Mouse (Mus musculus): Measurements from ENCODE around the gene Ikbip. TPM values are rescaled to one million over a fixed set of nuclear protein-coding genes. Genes with fewer than 3 reads are reported as not detected.
A peak's percentile ranks its signal among the peaks of the same experiment; 100 is the strongest.

The Ikbip gene
- total and polyA plus RNA-seq, 3 experiments: 9.9 to 12.3 TPM; not detected in 1

DNA sequence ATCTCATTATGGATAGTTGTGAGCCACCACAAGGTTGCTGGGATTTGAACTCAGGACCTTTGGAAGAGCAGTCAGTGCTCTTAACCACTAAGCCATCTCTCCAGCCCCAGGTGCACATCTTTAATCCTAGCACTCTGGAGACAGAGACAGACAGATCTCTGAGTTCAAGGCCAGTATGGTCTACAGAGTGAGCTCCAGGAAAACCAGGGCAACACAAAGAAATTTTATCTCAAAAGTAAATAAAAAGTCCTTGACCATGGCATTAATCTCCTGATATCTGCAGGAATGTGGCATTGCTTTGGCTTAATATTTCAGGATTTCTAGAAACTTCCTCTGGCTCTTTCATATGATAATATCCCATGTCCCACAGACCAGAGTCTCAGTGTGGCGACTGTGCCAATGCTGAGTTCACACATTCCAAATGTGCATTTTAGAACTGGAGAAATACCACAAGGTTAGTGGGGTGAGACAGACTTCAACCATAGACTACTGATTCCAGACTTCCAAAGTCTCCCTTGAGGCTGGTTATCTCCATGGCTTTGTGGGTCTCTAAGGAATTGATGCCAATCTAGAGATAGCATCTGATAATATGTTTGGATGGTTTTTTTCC lies 45.9 kb downstream of the Ikbip start:
- H3K9me3 ChIP-seq (replicated peaks; ENCODE audit: insufficient read depth, low read length): no peaks in the 10 kb centered on the region
- no peak overlapping the region for H3K4me3 ChIP-seq (ENCODE audit: control insufficient read depth in 1 of 2, insufficient read depth in 1 of 2, low read depth in 2 of 2, low read length in 2 of 2)
- H3K27me3 ChIP-seq (ENCODE audit: control insufficient read depth in 1 of 2, insufficient read depth in 2 of 2, low read length in 2 of 2): no peaks in the 10 kb centered on the region
- H3K4me1 ChIP-seq (ENCODE audit: control insufficient read depth in 1 of 2, insufficient read depth in 2 of 2, low read length in 2 of 2): peaks cover 4 to 10% of the 10 kb centered on the region in 2 experiments; a peak in 3 of 4 replicates
- no peak overlapping the region for H3K27ac ChIP-seq (ENCODE audit: control insufficient read depth, low read depth, low read length)
- TF ChIP-seq TBP (IDR thresholded peaks at IDR 0.05; ENCODE audit: low read depth, low read length): peak; percentile 89
- TF ChIP-seq MXI1 (IDR thresholded peaks at IDR 0.05; ENCODE audit: low read depth, low read length): no peak
- H3K9ac ChIP-seq (ENCODE audit: control insufficient read depth, low read depth, low read length, poor library complexity, severe bottlenecking): no peak overlapping the region
- peaks cover 1% of the 10 kb centered on the region for H3K79me2 ChIP-seq (ENCODE audit: control insufficient read depth, insufficient read depth, low read length, poor library complexity)
- peaks cover 0 to 10% of the 10 kb centered on the region in 2 experiments; a peak in 2 of 4 replicates for H3K36me3 ChIP-seq (ENCODE audit: control insufficient read depth in 1 of 2, insufficient read depth in 2 of 2, low read length in 2 of 2)
- no peak for DNase-seq (ENCODE audit: low read depth, low spot score)

DNA sequence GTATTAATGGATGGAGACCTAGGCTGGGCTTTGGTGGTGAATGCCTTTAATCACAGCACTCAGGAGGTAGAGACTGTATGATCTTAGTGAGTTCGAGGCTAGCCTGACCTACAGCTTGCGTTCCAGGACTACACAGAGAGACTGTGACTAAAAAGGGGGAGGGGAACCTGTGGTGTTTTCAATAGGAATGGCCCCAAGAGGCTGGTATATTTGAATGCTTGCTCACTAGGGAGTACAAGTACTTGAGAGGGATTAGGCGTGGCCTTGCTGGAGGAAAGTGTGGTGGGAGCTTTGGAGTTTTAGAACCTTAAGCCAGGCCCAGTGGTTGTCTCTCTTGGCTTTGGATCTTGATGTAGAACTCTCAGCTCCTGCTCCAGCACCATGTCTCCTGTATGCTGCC lies 48.1 kb downstream of the Ikbip start:
- Histone ChIP-seq H3K27me3 (ENCODE audit: control insufficient read depth in 1 of 2, insufficient read depth in 2 of 2, low read length in 2 of 2) (no peaks in the 10 kb centered on the region), H3K9ac (ENCODE audit: control insufficient read depth, low read depth, low read length, poor library complexity, severe bottlenecking) (no peak overlapping the region), H3K4me1 (ENCODE audit: control insufficient read depth in 1 of 2, insufficient read depth in 2 of 2, low read length in 2 of 2) (peaks cover 4 to 10% of the 10 kb centered on the region in 2 experiments; a peak in 3 of 4 replicates), H3K4me3 (ENCODE audit: control insufficient read depth in 1 of 2, insufficient read depth in 1 of 2, low read depth in 2 of 2, low read length in 2 of 2) (no peak overlapping the region), H3K9me3 (replicated peaks; ENCODE audit: insufficient read depth, low read length) (no peaks in the 10 kb centered on the region), H3K79me2 (ENCODE audit: control insufficient read depth, insufficient read depth, low read length, poor library complexity) (no peaks in the 10 kb centered on the region), H3K36me3 (ENCODE audit: control insufficient read depth in 1 of 2, insufficient read depth in 2 of 2, low read length in 2 of 2) (peaks cover 0 to 10% of the 10 kb centered on the region in 2 experiments; a peak in 2 of 4 replicates), H3K27ac (ENCODE audit: control insufficient read depth, low read depth, low read length) (no peak overlapping the region)
- DNase-seq (ENCODE audit: low read depth, low spot score): no peak
- no peak for TF ChIP-seq POLR2AphosphoS5 (IDR thresholded peaks at IDR 0.05; ENCODE audit: borderline replicate concordance, low read depth, low read length)
- no peak for TF ChIP-seq ZMIZ1 (IDR thresholded peaks at IDR 0.05; ENCODE audit: low read depth, low read length)
- TF ChIP-seq ELF1 (IDR thresholded peaks at IDR 0.05; ENCODE audit: low read depth, low read length): no peak
- no peak for TF ChIP-seq GATA1 (IDR thresholded peaks at IDR 0.05; ENCODE audit: low read depth, low read length)
- no peak for TF ChIP-seq POLR2AphosphoS2 (IDR thresholded peaks at IDR 0.05; ENCODE audit: low read length)
- TF ChIP-seq JUND (IDR thresholded peaks at IDR 0.05; ENCODE audit: low read depth, low read length): no peak
- no peak for TF ChIP-seq ZNF384 (IDR thresholded peaks at IDR 0.05; ENCODE audit: low read depth, low read length)
- TF ChIP-seq SIN3A (IDR thresholded peaks at IDR 0.05; ENCODE audit: low read length): no peak
- no peak for TF ChIP-seq GABPA (IDR thresholded peaks at IDR 0.05; ENCODE audit: low read depth, low read length)
- no peak for TF ChIP-seq MEF2A (IDR thresholded peaks at IDR 0.05; ENCODE audit: extremely low read depth, insufficient replicate concordance, low read depth, low read length, poor library complexity, severe bottlenecking)
- TF ChIP-seq KAT2A (conservative IDR thresholded peaks at IDR 0.05; ENCODE audit: low read depth, low read length): no peak
- no peak for TF ChIP-seq BHLHE40 (IDR thresholded peaks at IDR 0.05; ENCODE audit: borderline replicate concordance, low read depth, low read length)

DNA sequence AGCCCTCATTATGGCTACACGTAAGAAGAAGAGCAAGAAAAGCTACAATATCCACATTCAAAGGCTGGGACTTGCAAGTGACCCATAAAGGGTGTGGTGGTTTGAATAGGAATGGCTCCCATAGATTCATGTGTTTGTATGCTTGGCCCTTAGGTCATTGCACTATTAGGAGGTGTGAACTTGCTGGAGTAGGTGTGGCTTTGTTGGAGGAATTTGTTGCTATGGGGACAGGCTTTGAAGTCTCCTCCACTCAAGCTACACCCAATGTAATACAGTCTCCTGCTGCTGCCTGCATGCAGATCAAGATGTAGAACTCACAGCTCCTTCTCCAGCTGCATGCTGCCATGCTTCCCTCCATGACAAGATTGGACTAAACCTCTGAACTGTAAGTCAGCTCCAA lies 48.8 kb downstream of the Ikbip start:
- Histone ChIP-seq H3K27me3 (ENCODE audit: control insufficient read depth in 1 of 2, insufficient read depth in 2 of 2, low read length in 2 of 2) (no peaks in the 10 kb centered on the region), H3K36me3 (ENCODE audit: control insufficient read depth in 1 of 2, insufficient read depth in 2 of 2, low read length in 2 of 2) (peaks cover 0 to 10% of the 10 kb centered on the region in 2 experiments; a peak in 2 of 4 replicates), H3K9me3 (replicated peaks; ENCODE audit: insufficient read depth, low read length) (no peaks in the 10 kb centered on the region), H3K4me1 (ENCODE audit: control insufficient read depth in 1 of 2, insufficient read depth in 2 of 2, low read length in 2 of 2) (peaks cover 4 to 10% of the 10 kb centered on the region in 2 experiments; a peak in 3 of 4 replicates), H3K9ac (ENCODE audit: control insufficient read depth, low read depth, low read length, poor library complexity, severe bottlenecking) (no peak overlapping the region), H3K27ac (ENCODE audit: control insufficient read depth, low read depth, low read length) (no peak overlapping the region), H3K4me3 (ENCODE audit: control insufficient read depth in 1 of 2, insufficient read depth in 1 of 2, low read depth in 2 of 2, low read length in 2 of 2) (no peak overlapping the region), H3K79me2 (ENCODE audit: control insufficient read depth, insufficient read depth, low read length, poor library complexity) (no peaks in the 10 kb centered on the region)
- DNase-seq (ENCODE audit: low read depth, low spot score): no peak
- TF ChIP-seq NRF1 (IDR thresholded peaks at IDR 0.05; ENCODE audit: insufficient read depth, low read depth, low read length, poor library complexity, severe bottlenecking) (no peak), RAD21 (IDR thresholded peaks at IDR 0.05; ENCODE audit: low read depth, low read length) (no peak), CHD2 (IDR thresholded peaks at IDR 0.05; ENCODE audit: low read length) (no peak), ZMIZ1 (IDR thresholded peaks at IDR 0.05; ENCODE audit: low read depth, low read length) (no peak), KAT2A (conservative IDR thresholded peaks at IDR 0.05; ENCODE audit: low read depth, low read length) (no peak)
